Comparison of ENCODE assay signal across 8 mouse cellular contexts in the genomic region with DNA sequence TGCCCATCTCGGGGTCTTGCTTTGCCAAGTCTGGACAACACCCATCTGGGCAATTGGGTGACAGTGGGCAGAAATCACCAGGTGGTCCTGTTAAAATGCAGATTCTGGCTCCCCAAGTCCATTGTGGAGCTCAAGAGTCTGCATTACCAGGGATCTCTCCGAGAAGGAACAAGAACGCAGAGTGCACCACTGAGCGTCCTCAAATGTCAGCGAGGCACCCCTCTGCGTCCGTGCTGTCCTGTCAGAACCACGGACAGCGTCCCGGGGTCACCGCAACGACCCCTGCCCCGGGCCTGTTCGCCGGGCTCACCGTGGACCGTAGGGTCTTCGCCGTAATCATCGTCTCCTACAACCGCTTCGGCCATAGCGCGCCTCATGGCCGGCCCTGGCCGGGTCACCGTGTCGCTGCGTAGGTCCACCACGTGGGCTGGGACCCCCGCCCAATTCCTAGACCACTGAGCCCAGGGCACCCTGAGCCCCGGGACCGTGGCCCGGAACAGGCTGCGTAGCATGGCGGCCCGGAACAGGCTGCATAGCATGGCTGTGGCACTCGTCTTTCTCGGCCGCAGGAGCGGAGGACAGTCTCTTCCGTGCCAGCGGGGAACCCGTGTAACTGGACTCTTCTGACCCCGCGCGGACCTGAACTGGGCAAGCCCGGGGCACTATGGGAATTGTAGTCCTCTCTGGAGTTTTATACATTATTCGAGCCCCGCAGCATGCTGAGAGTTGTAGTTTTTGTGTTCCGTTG. TPM values are rescaled to one million over a fixed set of nuclear protein-coding genes. Genes with fewer than 3 reads are reported as not detected.
DNase-seq lines count a peak whose midpoint lies in the region; ATAC-seq and TF ChIP-seq lines count a peak whose summit lies in the region.

Tha1 (minus strand) TSS at position 621 of the 748 bp plus-strand sequence.

- peaks cover 8% of the 10 kb centered on the region for H3K4me1 ChIP-seq in ES-Bruce4 (ENCODE audit: control insufficient read depth, insufficient read depth, low read length)
- peaks cover 21% of the 10 kb centered on the region for H3K4me1 ChIP-seq in forebrain, embryonic 16.5 days (replicated peaks; ENCODE audit: control insufficient read depth, insufficient read depth, low read length)
- peaks cover 11% of the 10 kb centered on the region for H3K4me1 ChIP-seq in liver, embryonic 16.5 days (ENCODE audit: control insufficient read depth, low read depth, low read length)
- peaks cover 6% of the 10 kb centered on the region for H3K4me1 ChIP-seq in neural tube, embryonic 11.5 days (ENCODE audit: control insufficient read depth, insufficient read depth, low read length)

- no peaks in the 10 kb centered on the region for H3K36me3 ChIP-seq in ES-Bruce4 (ENCODE audit: control insufficient read depth, insufficient read depth, low read length, poor library complexity, severe bottlenecking)
- H3K36me3 ChIP-seq in forebrain, embryonic 16.5 days (ENCODE audit: control insufficient read depth, insufficient read depth): no peaks in the 10 kb centered on the region
- no peaks in the 10 kb centered on the region for H3K36me3 ChIP-seq in liver, embryonic 16.5 days (ENCODE audit: control insufficient read depth, insufficient read depth)
- H3K36me3 ChIP-seq in neural tube, embryonic 11.5 days (ENCODE audit: control insufficient read depth, insufficient read depth, low read length): no peaks in the 10 kb centered on the region

- peak within 1 kb of the TSS; percentile 80 for H3K4me3 ChIP-seq in ES-Bruce4 (ENCODE audit: low read depth, low read length)
- peak within 1 kb of the TSS; percentile 93 for H3K4me3 ChIP-seq in forebrain, embryonic 16.5 days (replicated peaks; ENCODE audit: low read length)
- peak within 1 kb of the TSS; percentile 64 for H3K4me3 ChIP-seq in liver, embryonic 16.5 days (ENCODE audit: low read depth, low read length)
- peak within 1 kb of the TSS; percentile 77 for H3K4me3 ChIP-seq in neural tube, embryonic 11.5 days (ENCODE audit: low read depth, low read length)

- H3K9me3 ChIP-seq in ES-Bruce4 (replicated peaks; ENCODE audit: control insufficient read depth, insufficient read depth, low read length, poor library complexity, severe bottlenecking): no peaks in the 10 kb centered on the region
- no peaks in the 10 kb centered on the region for H3K9me3 ChIP-seq in forebrain, embryonic 16.5 days (ENCODE audit: control insufficient read depth, low read length)
- no peaks in the 10 kb centered on the region for H3K9me3 ChIP-seq in liver, embryonic 16.5 days (replicated peaks; ENCODE audit: control insufficient read depth, low read length)
- no peaks in the 10 kb centered on the region for H3K9me3 ChIP-seq in neural tube, embryonic 11.5 days (ENCODE audit: control insufficient read depth, low read length)

- DNase-seq in cerebellum, adult 11 months: peak; percentile 82
- peak; percentile 69 for DNase-seq in heart, postnatal 25 days (ENCODE audit: low spot score)
- peak; percentile 83 for DNase-seq in layer of hippocampus, adult 11-12 months (ENCODE audit: low spot score)
- DNase-seq in neural tube, embryonic 11.5 days (ENCODE audit: low spot score): peak; percentile 82
- peak; percentile 56 to 61 for DNase-seq in thymus, postnatal 10 days (ENCODE audit: low spot score in 2 of 2)

- no peak within 1 kb of the TSS for H3K27ac ChIP-seq in ES-Bruce4 (ENCODE audit: insufficient read depth, low read length)
- H3K27ac ChIP-seq in forebrain, embryonic 16.5 days (ENCODE audit: low read length): no peak within 1 kb of the TSS
- H3K27ac ChIP-seq in liver, embryonic 16.5 days (ENCODE audit: low read length): no peak within 1 kb of the TSS
- no peak within 1 kb of the TSS for H3K27ac ChIP-seq in neural tube, embryonic 11.5 days (ENCODE audit: low read depth, low read length)

- WGBS in forebrain, embryonic 16.5 days: 2% methylated on average over 51 of the region's 51 CpGs
- WGBS in liver, embryonic 16.5 days (ENCODE audit: insufficient replicate concordance): 2% methylated on average over 51 of the region's 51 CpGs
- WGBS in neural tube, embryonic 11.5 days: 2% methylated on average over 51 of the region's 51 CpGs

- peak within 1 kb of the TSS; percentile 52 for H3K9ac ChIP-seq in ES-Bruce4 (ENCODE audit: low read depth, poor library complexity, severe bottlenecking)
- H3K9ac ChIP-seq in forebrain, embryonic 16.5 days (replicated peaks; ENCODE audit: low read depth, low read length): peak within 1 kb of the TSS; percentile 93
- peak within 1 kb of the TSS; percentile 58 for H3K9ac ChIP-seq in liver, embryonic 16.5 days (ENCODE audit: low read depth, low read length)
- H3K9ac ChIP-seq in neural tube, embryonic 11.5 days (ENCODE audit: low read length): peak within 1 kb of the TSS; percentile 72

- intact Hi-C loops in heart, postnatal 25 days (cut with DNase I): loop anchor here (2.0 to 5.0 kb wide), 2 partner anchors 40 to 99 kb away; partner anchors contain the start of gene Socs3

- peak within 1 kb of the TSS; percentile 98 for H3K4me2 ChIP-seq in forebrain, embryonic 16.5 days (ENCODE audit: low read length)
- H3K4me2 ChIP-seq in liver, embryonic 16.5 days (ENCODE audit: low read depth, low read length): peak within 1 kb of the TSS; percentile 70
- H3K4me2 ChIP-seq in neural tube, embryonic 11.5 days (ENCODE audit: low read depth): peak within 1 kb of the TSS; percentile 98

- no peaks in the 10 kb centered on the region for H3K27me3 ChIP-seq in ES-Bruce4 (ENCODE audit: control insufficient read depth, insufficient read depth, low read length, poor library complexity, severe bottlenecking)
- H3K27me3 ChIP-seq in forebrain, embryonic 16.5 days (replicated peaks; ENCODE audit: control insufficient read depth, insufficient read depth, low read length): no peaks in the 10 kb centered on the region
- H3K27me3 ChIP-seq in liver, embryonic 16.5 days (ENCODE audit: control insufficient read depth, insufficient read depth, low read depth, low read length): peaks cover 22% of the 10 kb centered on the region
- H3K27me3 ChIP-seq in neural tube, embryonic 11.5 days (ENCODE audit: control insufficient read depth, insufficient read depth, low read length): no peaks in the 10 kb centered on the region

- peak; percentile 75 for ATAC-seq in forebrain, embryonic 16.5 days
- ATAC-seq in liver, embryonic 16.5 days (ENCODE audit: low read depth): peak; percentile 57
- ATAC-seq in neural tube, embryonic 11.5 days (ENCODE audit: insufficient read depth, low FRiP score, low TSS enrichment): peak; percentile 53; the same call in 1 of the 2 replicates

- no peak for TF ChIP-seq POLR2A in ES-Bruce4 (IDR thresholded peaks at IDR 0.05; ENCODE audit: insufficient read depth, low read length)

- TF ChIP-seq CTCF in ES-Bruce4 (IDR thresholded peaks at IDR 0.05; ENCODE audit: low read depth, low read length): no peak

- TF ChIP-seq EP300 in ES-Bruce4 (IDR thresholded peaks at IDR 0.05; ENCODE audit: insufficient read depth, low read depth, low read length): no peak

RNA-seq across cellular contexts. Expression of gene Tha1, which starts in this region (rescaled TPM):
- 0.52 and 1.1 TPM in 2 replicates for polyA plus RNA-seq in ES-Bruce4 (2011; ENCODE audit: insufficient read depth, insufficient read length, low read depth, missing spikeins)
- polyA plus RNA-seq in forebrain, embryonic 16.5 days (2015; fragmentation: Nextera tagmentation; extraction: Ambion mirVana): 3.7 and 5.4 TPM in 2 replicates
- total RNA-seq in heart, postnatal 25 days (2021): 1 to 10 TPM; 6.7 to 7.3 TPM
- 1.3 and 2.6 TPM in 2 replicates for polyA plus RNA-seq in liver, embryonic 16.5 days (2015; fragmentation: Nextera tagmentation; extraction: Ambion mirVana)
- 2.7 TPM in 2 replicates for polyA plus RNA-seq in neural tube, embryonic 11.5 days (2014; fragmentation: Nextera tagmentation; extraction: Ambion mirVana)
